Mouse (Mus musculus) neural tube, embryonic 13.5 days (tissue): Measurements from ENCODE around the gene H2afj. TPM values are rescaled to one million over a fixed set of nuclear protein-coding genes. Genes with fewer than 3 reads are reported as not detected.
"Not testable (repeated sequence)": the region's sequence is repeated elsewhere in the genome, so short reads cannot be mapped to it uniquely, and the experiment has no call there.

ENCODE experiments used
- ATAC-seq: fragments of 200-750 bp; cut with Nextera tagmentation; 2 replicates; pipeline ENCODE4 v1.8.0; 2017; ENCODE audit warnings: low read depth, mild to moderate bottlenecking, moderate TSS enrichment, moderate library complexity
- H3K27ac ChIP-seq: fragments of 300-500 bp; sonication (generic); replicated peaks from 2 replicates; pipeline ENCODE4 v1.5.1; 2015; ENCODE audit warnings: moderate library complexity, mild to moderate bottlenecking, inconsistent platforms
- H3K27me3 ChIP-seq: fragments of 300-500 bp; sonication (generic); 2 replicates; pipeline ENCODE4 v1.6.1; 2015; ENCODE audit warnings: mild to moderate bottlenecking, inconsistent platforms
- H3K36me3 ChIP-seq: fragments of 300-500 bp; sonication (generic); 2 replicates; pipeline ENCODE4 v1.6.1; 2015; ENCODE audit warnings: mild to moderate bottlenecking, inconsistent platforms
- H3K4me1 ChIP-seq: fragments of 300-500 bp; sonication (generic); replicated peaks from 2 replicates; pipeline ENCODE4 v1.6.1; 2015; ENCODE audit warnings: inconsistent platforms
- H3K4me2 ChIP-seq: fragments of 300-500 bp; sonication (generic); 2 replicates; pipeline ENCODE4 v1.6.1; 2015; ENCODE audit warnings: inconsistent platforms, mild to moderate bottlenecking, moderate library complexity
- H3K4me3 ChIP-seq: fragments of 300-500 bp; sonication (generic); 2 replicates; pipeline ENCODE4 v1.5.1; 2015; ENCODE audit warnings: mild to moderate bottlenecking, inconsistent platforms
- H3K9ac ChIP-seq: fragments of 300-500 bp; sonication (generic); 2 replicates; pipeline ENCODE4 v1.6.1; 2015; ENCODE audit warnings: moderate library complexity, mild to moderate bottlenecking, inconsistent platforms
- H3K9me3 ChIP-seq: fragments of 300-500 bp; sonication (generic); 2 replicates; pipeline ENCODE4 v1.6.1; 2016; ENCODE audit warnings: inconsistent platforms
- WGBS: fragments of 180-500 bp; shearing (Covaris S2); methylation state at CpG from one replicate; pipeline ENCODE4 v1.1.7; 2015; 5-methylcytosine and 5-hydroxymethylcytosine counted together
- polyA plus RNA-seq: library from polyadenylated mRNA; unstranded; fragments of >200 nt; fragmentation: Nextera tagmentation; extraction: Ambion mirVana; gene quantifications from 2 replicates; pipeline ENCODE4 v1.2.1, GENCODE M21; 2015

The H2afj gene
- polyA plus RNA-seq, 1 experiment from 2014 or later, result 135 TPM

DNA sequence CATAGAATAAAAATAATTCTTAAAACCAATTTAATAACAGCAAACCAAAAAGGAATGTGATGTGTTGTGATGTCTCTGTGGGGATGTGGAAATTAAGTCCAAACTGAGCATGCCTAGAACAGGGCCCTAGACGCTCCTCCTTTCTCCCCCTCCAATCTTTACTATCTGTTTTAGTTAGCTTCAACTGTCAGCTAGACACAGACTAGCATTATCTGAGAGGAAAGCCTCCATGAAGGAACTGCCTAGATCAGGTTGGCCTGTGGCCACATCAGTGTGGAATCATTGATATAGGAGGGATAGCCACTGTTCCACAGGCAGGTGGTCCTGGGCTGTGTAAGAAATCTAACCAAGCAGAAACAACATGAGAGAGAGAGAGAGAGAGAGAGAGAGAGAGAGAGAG is 12.9 kb upstream of the H2afj start:
- peaks cover 8% of the 10 kb centered on the region for H3K27me3 ChIP-seq
- H3K27ac ChIP-seq, result no peak overlapping the region
- no peaks in the 10 kb centered on the region for H3K9me3 ChIP-seq
- H3K9ac ChIP-seq, result no peak overlapping the region
- no peak for ATAC-seq
- peaks cover 11% of the 10 kb centered on the region for H3K4me1 ChIP-seq
- H3K4me2 ChIP-seq, result no peak overlapping the region
- no peak overlapping the region for H3K4me3 ChIP-seq
- H3K36me3 ChIP-seq, result no peaks in the 10 kb centered on the region
- WGBS, result 61% methylated on average over 1 of the region's 1 CpGs

DNA sequence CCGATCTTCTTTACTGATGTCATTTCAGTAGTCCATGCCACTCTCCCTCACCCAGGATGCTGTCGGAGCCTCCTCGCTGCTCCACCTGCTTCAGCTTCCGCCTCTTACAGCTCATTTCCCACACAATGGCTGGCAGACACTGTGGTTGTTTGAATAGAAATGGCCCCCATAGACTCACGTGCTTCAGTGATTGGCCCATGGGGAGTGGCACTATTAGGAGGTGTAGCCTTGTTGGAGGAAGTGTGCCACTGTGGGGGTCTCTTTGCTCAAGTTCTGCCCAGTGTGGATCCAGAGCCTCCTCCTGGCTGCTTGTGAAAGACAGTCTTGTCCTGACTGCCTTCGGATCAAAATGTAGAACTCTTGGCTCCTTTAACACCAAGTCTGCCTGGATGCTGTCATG is 12.2 kb upstream of the H2afj start:
- no peaks in the 10 kb centered on the region for H3K36me3 ChIP-seq
- WGBS, result 33% methylated on average over 6 of the region's 6 CpGs
- H3K4me1 ChIP-seq, result peaks cover 11% of the 10 kb centered on the region
- no peak overlapping the region for H3K27ac ChIP-seq
- H3K9ac ChIP-seq, result no peak overlapping the region
- ATAC-seq, result no peak
- no peaks in the 10 kb centered on the region for H3K9me3 ChIP-seq
- H3K27me3 ChIP-seq, result peaks cover 8% of the 10 kb centered on the region
- no peak overlapping the region for H3K4me3 ChIP-seq
- no peak overlapping the region for H3K4me2 ChIP-seq

DNA sequence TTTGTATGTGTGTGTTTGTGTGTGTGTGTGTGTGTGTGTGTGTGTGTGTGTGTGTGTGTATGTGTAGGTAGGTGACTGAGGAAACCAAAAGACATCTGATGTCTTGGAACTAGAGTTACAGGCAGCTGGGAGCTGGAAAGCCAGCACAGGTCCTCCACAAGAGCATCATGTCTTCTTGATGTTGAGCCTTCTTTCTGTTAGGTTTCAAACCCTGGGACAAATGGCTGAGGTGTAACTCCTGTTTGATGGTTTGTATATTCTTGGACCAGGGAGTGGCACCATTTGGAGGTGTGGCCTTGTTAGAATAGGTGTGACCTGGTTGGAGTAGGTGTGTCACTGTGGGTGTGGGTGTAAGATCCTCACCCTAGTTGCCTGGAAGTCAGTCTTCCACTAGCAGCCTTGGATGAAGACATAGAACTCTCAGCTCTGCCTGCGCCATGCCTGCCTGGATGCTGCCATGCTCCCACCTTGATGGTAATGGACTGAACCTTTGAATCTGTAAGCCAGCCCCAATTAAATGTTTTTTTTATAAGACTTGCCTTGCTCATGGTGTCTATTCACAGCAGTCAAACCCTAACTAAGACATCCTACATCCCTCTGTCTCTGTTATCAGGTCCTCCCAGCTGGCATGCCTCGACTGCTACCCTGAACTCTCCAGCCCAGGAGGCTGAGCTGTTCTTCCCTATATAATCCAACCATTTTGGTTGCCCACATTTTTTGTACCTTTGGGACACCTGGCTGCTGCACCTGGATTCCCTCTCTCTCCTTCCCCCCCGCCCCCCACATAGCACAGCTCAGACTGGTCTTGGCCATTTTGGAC is 10.0 kb upstream of the H2afj start:
- H3K4me1 ChIP-seq, result peaks cover 15% of the 10 kb centered on the region
- not testable (repeated sequence) for H3K4me2 ChIP-seq, H3K27ac ChIP-seq, H3K4me3 ChIP-seq, ATAC-seq, H3K9me3 ChIP-seq, H3K9ac ChIP-seq, H3K27me3 ChIP-seq, H3K36me3 ChIP-seq
- 85% methylated on average over 3 of the region's 3 CpGs for WGBS

DNA sequence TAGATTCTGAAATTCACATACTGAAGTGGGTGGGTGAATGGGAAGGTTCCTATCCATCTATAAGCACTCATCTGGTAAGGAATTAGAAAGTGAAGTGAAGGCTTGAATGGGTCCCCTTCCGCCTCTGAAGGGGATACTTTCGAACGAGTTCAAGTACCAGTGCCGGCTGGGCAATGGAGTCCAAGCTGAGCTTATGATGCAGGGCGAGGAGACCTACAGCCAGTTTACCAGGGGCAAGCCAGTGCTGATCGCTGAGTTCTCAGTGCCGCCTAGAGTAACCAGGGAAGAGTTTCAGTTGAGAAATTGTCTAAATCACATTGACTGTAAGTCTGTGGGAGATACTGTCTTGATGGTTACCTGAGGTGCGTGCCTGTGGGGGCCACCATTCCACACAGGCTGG is 7.3 kb upstream of the H2afj start:
- Histone ChIP-seq H3K9ac (no peak overlapping the region), H3K4me2 (no peak overlapping the region), H3K27ac (no peak overlapping the region), H3K4me3 (no peak overlapping the region), H3K36me3 (no peaks in the 10 kb centered on the region), H3K4me1 (peaks cover 16% of the 10 kb centered on the region), H3K27me3 (no peaks in the 10 kb centered on the region), H3K9me3 (no peaks in the 10 kb centered on the region)
- WGBS, result 91% methylated on average over 8 of the region's 8 CpGs
- ATAC-seq, result no peak

DNA sequence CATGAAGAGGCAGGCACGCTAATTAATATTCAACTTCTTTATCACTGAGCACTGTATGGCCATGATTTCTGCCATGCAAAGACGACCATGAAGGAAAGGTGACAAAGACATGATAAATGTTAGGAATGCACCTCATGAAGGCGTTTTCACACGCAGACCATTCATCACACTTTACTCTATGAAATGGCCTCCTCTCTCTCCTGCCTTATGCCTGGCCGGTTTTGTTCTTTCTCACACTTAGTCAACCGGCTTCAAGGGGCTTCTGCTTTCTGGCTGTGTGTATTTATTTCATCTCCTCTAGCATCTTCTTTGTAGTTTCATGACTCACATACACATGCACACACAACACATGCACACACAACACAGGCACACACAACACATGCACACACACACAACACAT is 6.8 kb upstream of the H2afj start:
- Histone ChIP-seq H3K36me3 (no peaks in the 10 kb centered on the region), H3K4me2 (no peak overlapping the region), H3K27me3 (no peaks in the 10 kb centered on the region), H3K4me1 (peaks cover 16% of the 10 kb centered on the region), H3K27ac (no peak overlapping the region), H3K9me3 (no peaks in the 10 kb centered on the region), H3K9ac (no peak overlapping the region), H3K4me3 (no peak overlapping the region)
- 87% methylated on average over 6 of the region's 6 CpGs for WGBS
- ATAC-seq, result no peak

DNA sequence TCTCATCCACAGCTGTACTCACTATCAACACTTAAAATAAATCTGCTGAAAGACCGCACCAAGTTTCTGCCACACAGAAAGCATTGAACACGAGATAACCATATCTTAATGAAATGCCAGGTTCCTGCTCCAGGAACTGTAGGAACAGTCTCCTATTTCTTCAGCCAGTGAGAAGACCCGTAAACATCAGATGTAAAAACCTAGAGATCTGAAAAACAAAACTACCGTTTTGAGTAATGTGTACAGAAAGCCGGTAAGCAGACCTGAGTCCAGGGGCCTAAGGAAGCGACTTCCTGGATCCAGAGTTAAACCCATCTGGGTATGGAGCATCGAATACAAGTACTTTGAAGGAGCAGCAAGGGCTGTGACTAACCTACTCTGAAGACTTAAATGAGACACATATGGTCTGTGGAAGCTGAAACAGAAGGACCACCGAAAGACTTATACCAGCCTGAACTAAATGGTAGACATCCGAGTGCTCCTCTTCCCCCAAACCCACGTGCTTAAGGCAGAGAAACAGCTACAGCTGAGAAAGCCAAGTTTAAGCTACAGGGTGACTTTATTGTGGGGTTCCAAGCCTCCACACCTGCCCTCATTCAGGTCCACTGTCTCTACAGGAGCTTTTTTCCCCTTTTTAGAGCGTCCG is 4.8 kb upstream of the H2afj start:
- WGBS, result 26% methylated on average over 12 of the region's 12 CpGs
- Histone ChIP-seq H3K4me3 (peak overlapping the region; percentile 61), H3K27ac (peak overlapping the region; percentile 100), H3K4me2 (peak overlapping the region; percentile 68), H3K9ac (peak overlapping the region; percentile 93), H3K27me3 (no peaks in the 10 kb centered on the region), H3K36me3 (no peaks in the 10 kb centered on the region), H3K4me1 (peaks cover 21% of the 10 kb centered on the region), H3K9me3 (no peaks in the 10 kb centered on the region)
- ATAC-seq, result no peak

DNA sequence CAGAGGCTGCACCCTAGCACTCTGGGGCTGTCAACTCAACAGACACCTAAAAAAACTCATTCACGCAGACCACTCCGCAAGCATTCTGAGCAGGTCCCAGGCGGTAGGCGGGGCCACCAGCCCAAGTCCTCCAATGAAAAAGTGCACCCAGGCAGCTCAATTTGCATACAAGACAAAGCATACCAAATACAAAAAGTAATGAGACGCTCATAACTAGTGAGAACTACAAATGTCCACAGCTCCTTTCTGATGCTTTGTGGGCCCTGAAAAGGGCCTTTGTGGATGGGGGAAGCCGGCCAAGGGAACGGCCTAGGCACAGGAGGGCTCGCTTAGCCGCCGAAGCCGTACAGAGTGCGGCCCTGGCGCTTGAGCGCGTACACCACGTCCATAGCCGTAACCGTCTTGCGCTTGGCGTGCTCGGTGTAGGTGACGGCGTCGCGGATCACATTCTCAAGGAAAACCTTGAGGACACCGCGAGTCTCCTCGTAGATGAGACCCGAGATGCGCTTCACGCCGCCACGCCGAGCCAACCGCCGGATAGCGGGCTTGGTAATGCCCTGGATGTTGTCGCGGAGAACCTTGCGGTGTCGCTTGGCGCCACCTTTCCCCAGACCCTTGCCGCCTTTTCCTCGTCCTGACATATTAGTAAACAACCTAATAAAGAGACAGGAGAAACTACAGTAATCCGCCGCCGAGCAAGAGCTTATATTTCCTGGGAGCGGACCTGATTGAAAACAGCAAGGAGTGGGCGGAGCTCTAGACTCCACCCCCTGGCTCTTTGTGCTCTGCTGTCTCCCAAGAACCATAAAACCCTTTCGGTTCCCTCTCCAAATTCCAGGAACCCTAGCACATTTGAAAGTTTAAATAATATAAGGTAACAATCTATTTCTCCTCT is 4.1 kb upstream of the H2afj start, which contains the start of gene Hist4h4:
Gene Hist4h4, minus strand, starts transcription at position 677 of the 895 bp plus-strand sequence.
- Histone ChIP-seq H3K27me3 (no peaks in the 10 kb centered on the region), H3K36me3 (no peaks in the 10 kb centered on the region), H3K4me2 (peak within 1 kb of the TSS; percentile 68), H3K27ac (peak within 1 kb of the TSS; percentile 100), H3K4me3 (peak within 1 kb of the TSS; percentile 61), H3K4me1 (peaks cover 25% of the 10 kb centered on the region), H3K9me3 (no peaks in the 10 kb centered on the region), H3K9ac (peak within 1 kb of the TSS; percentile 93)
- under 1% methylated on average over 50 of the region's 50 CpGs for WGBS
- ATAC-seq, result peak; percentile 79

GRCm38 (mm10) chr6:136804705-136805408 is 3.2 kb upstream of the H2afj start:
- H3K27ac ChIP-seq, result peak overlapping the region; percentile 100
- H3K4me3 ChIP-seq, result peak overlapping the region; percentile 61
- no peaks in the 10 kb centered on the region for H3K36me3 ChIP-seq
- no peaks in the 10 kb centered on the region for H3K27me3 ChIP-seq
- H3K9me3 ChIP-seq, result no peaks in the 10 kb centered on the region
- peaks cover 34% of the 10 kb centered on the region for H3K4me1 ChIP-seq
- peak overlapping the region; percentile 65 for H3K9ac ChIP-seq
- no peak for ATAC-seq
- 29% methylated on average over 9 of the region's 9 CpGs for WGBS
- H3K4me2 ChIP-seq, result peak overlapping the region; percentile 68

GRCm38 (mm10) chr6:136805409-136805775 is 2.7 kb upstream of the H2afj start:
- H3K9ac ChIP-seq, result no peak overlapping the region
- no peak for ATAC-seq
- no peaks in the 10 kb centered on the region for H3K36me3 ChIP-seq
- H3K4me3 ChIP-seq, result no peak overlapping the region
- no peaks in the 10 kb centered on the region for H3K9me3 ChIP-seq
- WGBS, result 77% methylated on average over 1 of the region's 1 CpGs
- no peak overlapping the region for H3K27ac ChIP-seq
- peaks cover 38% of the 10 kb centered on the region for H3K4me1 ChIP-seq
- no peaks in the 10 kb centered on the region for H3K27me3 ChIP-seq
- H3K4me2 ChIP-seq, result no peak overlapping the region

- peaks cover 39% of the 10 kb centered on the region for H3K4me1 ChIP-seq
- no peak overlapping the region for H3K4me2 ChIP-seq
- H3K27ac ChIP-seq, result no peak overlapping the region
- no peaks in the 10 kb centered on the region for H3K9me3 ChIP-seq
- peaks cover 6% of the 10 kb centered on the region for H3K36me3 ChIP-seq
- no peak overlapping the region for H3K9ac ChIP-seq
- 80% methylated on average over 5 of the region's 5 CpGs for WGBS
- no peak overlapping the region for H3K4me3 ChIP-seq
- no peaks in the 10 kb centered on the region for H3K27me3 ChIP-seq
- ATAC-seq, result no peak
These were observed 1.2 kb upstream of the H2afj start for GRCm38 (mm10) chr6:136806819-136807218.

- peaks cover 39% of the 10 kb centered on the region for H3K4me1 ChIP-seq
- no peaks in the 10 kb centered on the region for H3K27me3 ChIP-seq
- peaks cover 13% of the 10 kb centered on the region for H3K36me3 ChIP-seq
- peak overlapping the region; percentile 58 for H3K9ac ChIP-seq
- ATAC-seq, result peak; percentile 7
- H3K4me2 ChIP-seq, result peak overlapping the region; percentile 99
- peak overlapping the region; percentile 81 for H3K27ac ChIP-seq
- H3K9me3 ChIP-seq, result no peaks in the 10 kb centered on the region
- 29% methylated on average over 18 of the region's 18 CpGs for WGBS
- peak overlapping the region; percentile 81 for H3K4me3 ChIP-seq
These were observed 540 bp upstream of the H2afj start for GRCm38 (mm10) chr6:136807395-136808013.
